Mouse (Mus musculus): ENCODE measurements around the gene Mef2a. TPM values are rescaled to one million over a fixed set of nuclear protein-coding genes. Genes with fewer than 3 reads are reported as not detected.

Gene Mef2a
- polyA plus RNA-seq, 1 experiment, result 59.4 TPM

- Histone ChIP-seq H3K4me3 (ENCODE audit: insufficient read depth, low read length) (no peak overlapping the region), H3K27ac (ENCODE audit: insufficient read depth, low read length) (no peak overlapping the region), H3K4me1 (ENCODE audit: control insufficient read depth, insufficient read depth, low read length) (no peaks in the 10 kb centered on the region)
- TF ChIP-seq CTCF (IDR thresholded peaks at IDR 0.05; ENCODE audit: borderline replicate concordance, insufficient read depth, low read length) (no peak), POLR2A (IDR thresholded peaks at IDR 0.05; ENCODE audit: low read depth, low read length) (no peak)
These were observed 137.9 kb downstream of the Mef2a start for GRCm38 (mm10) chr7:67234797-67235196.

GRCm38 (mm10) chr7:67232504-67232903 lies 140.2 kb downstream of the Mef2a start:
- TF ChIP-seq POLR2A (IDR thresholded peaks at IDR 0.05; ENCODE audit: low read depth, low read length), result no peak
- no peak for TF ChIP-seq CTCF (IDR thresholded peaks at IDR 0.05; ENCODE audit: borderline replicate concordance, insufficient read depth, low read length)
- no peaks in the 10 kb centered on the region for H3K4me1 ChIP-seq (ENCODE audit: control insufficient read depth, insufficient read depth, low read length)
- H3K4me3 ChIP-seq (ENCODE audit: insufficient read depth, low read length), result no peak overlapping the region
- no peak overlapping the region for H3K27ac ChIP-seq (ENCODE audit: insufficient read depth, low read length)

DNA sequence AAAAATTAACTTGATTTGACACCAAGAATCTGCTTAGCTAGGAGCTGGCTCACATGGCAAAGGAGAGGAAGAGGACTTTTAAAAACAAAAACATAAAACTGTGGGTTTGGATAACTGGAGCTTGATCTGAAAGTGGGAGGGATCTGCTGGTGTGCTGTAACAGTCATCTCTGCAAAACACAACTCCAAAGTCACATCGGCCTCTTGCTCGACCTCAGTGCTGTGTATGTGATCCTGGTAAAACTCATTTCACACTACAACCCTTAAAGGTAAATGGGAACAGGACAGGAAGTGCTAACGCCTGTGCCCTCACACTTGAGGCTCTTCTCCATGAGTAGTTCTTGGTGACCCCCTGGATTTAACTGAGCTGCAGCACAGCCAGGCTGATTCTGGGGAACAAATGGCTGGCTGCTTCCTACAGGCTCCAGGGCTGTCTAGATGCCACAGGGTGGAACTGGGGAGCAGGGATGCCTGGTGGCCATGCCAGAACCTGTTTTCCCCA lies 142.0 kb downstream of the Mef2a start:
- TF ChIP-seq POLR2A (IDR thresholded peaks at IDR 0.05; ENCODE audit: low read depth, low read length) (no peak), CTCF (IDR thresholded peaks at IDR 0.05; ENCODE audit: borderline replicate concordance, insufficient read depth, low read length) (no peak)
- H3K27ac ChIP-seq (ENCODE audit: insufficient read depth, low read length), result no peak overlapping the region
- no peaks in the 10 kb centered on the region for H3K4me1 ChIP-seq (ENCODE audit: control insufficient read depth, insufficient read depth, low read length)
- H3K4me3 ChIP-seq (ENCODE audit: insufficient read depth, low read length), result no peak overlapping the region

DNA sequence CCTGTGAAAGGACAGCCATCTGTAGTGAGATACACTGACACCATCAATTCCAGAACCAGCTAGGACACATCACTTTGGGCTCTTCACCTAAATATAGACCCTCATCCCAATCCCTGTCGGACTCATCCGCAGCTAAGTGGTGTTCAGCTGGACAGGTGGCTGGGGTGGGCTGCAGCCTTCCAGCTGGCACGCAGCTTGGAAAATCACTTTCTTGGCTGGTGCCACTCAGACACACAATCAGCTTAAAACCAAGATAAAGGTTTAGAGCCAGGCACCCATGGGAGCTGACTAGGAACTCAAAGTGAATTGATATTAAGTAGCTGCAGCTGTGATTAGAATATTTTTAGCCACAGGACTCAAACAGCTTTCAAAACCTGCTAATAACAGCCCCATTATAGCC lies 142.4 kb downstream of the Mef2a start:
- H3K27ac ChIP-seq (ENCODE audit: insufficient read depth, low read length), result no peak overlapping the region
- H3K4me1 ChIP-seq (ENCODE audit: control insufficient read depth, insufficient read depth, low read length), result no peaks in the 10 kb centered on the region
- no peak overlapping the region for H3K4me3 ChIP-seq (ENCODE audit: insufficient read depth, low read length)
- TF ChIP-seq POLR2A (IDR thresholded peaks at IDR 0.05; ENCODE audit: low read depth, low read length) (no peak), CTCF (IDR thresholded peaks at IDR 0.05; ENCODE audit: borderline replicate concordance, insufficient read depth, low read length) (no peak)

- H3K4me1 ChIP-seq (ENCODE audit: control insufficient read depth, insufficient read depth, low read length), result no peaks in the 10 kb centered on the region
- no peak for TF ChIP-seq POLR2A (IDR thresholded peaks at IDR 0.05; ENCODE audit: low read depth, low read length)
- no peak for TF ChIP-seq CTCF (IDR thresholded peaks at IDR 0.05; ENCODE audit: borderline replicate concordance, insufficient read depth, low read length)
- no peak overlapping the region for H3K27ac ChIP-seq (ENCODE audit: insufficient read depth, low read length)
- H3K4me3 ChIP-seq (ENCODE audit: insufficient read depth, low read length), result no peak overlapping the region
These were observed 143.0 kb downstream of the Mef2a start for GRCm38 (mm10) chr7:67229701-67230100.

DNA sequence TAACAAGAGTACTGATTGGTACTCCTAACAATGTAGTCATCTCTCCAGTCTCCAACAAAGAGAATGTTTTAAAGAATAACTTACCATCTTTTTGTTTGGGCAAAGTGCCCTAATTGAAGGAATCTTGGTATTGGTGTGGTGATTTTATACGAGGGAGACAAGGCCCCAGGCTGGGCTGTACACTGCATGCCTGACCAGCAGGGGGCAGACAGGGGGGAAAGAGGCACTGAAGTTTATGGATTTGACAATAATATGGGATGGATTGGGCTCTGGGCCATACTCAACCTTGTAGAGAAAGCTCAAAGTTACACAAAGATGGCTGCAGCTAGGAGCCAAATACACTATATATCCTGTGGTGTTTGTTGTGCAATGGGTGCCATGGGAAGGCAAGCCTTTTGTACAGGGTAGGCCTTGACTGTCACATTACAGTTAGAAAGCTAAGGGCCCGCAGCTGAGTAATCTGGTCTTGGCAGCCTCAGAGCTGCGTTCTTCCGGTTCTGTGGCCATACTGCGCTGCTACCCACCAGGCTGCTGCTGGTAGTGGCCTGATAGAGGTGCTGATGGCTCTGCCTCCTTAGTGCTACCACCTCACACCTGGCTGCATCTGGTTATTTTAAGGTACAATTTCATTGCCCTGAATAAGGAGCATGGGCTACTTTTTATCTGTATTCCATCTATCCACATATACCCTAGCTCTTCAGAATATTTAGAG lies 143.6 kb downstream of the Mef2a start:
- Histone ChIP-seq H3K4me1 (ENCODE audit: control insufficient read depth, insufficient read depth, low read length) (no peaks in the 10 kb centered on the region), H3K4me3 (ENCODE audit: insufficient read depth, low read length) (no peak overlapping the region), H3K27ac (ENCODE audit: insufficient read depth, low read length) (no peak overlapping the region)
- TF ChIP-seq POLR2A (IDR thresholded peaks at IDR 0.05; ENCODE audit: low read depth, low read length) (no peak), CTCF (IDR thresholded peaks at IDR 0.05; ENCODE audit: borderline replicate concordance, insufficient read depth, low read length) (peak; percentile 62; the same call in 1 of the 2 replicates)

DNA sequence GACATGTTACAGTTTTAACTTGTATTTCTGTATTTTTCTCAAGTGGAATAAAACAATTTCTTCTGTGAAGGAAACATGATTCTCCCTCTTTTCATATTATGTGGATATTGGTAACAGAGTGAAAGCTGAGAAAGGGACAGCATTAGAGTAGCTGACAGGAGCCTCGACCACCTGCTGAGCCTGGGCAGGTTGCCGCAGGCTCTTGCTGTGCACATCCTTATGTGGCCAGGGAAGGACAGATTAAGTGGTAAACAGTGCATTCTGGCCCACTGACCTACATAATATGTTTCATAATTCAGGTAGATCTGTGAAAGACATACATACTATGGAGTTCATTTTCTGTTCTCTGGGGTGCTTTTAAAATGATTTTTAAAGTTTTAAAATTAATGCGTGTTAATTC lies 144.3 kb downstream of the Mef2a start:
- H3K4me3 ChIP-seq (ENCODE audit: insufficient read depth, low read length), result no peak overlapping the region
- H3K4me1 ChIP-seq (ENCODE audit: control insufficient read depth, insufficient read depth, low read length), result no peaks in the 10 kb centered on the region
- no peak for TF ChIP-seq POLR2A (IDR thresholded peaks at IDR 0.05; ENCODE audit: low read depth, low read length)
- TF ChIP-seq CTCF (IDR thresholded peaks at IDR 0.05; ENCODE audit: borderline replicate concordance, insufficient read depth, low read length), result no peak
- no peak overlapping the region for H3K27ac ChIP-seq (ENCODE audit: insufficient read depth, low read length)

GRCm38 (mm10) chr7:67227538-67227937 lies 145.1 kb downstream of the Mef2a start:
- TF ChIP-seq CTCF (IDR thresholded peaks at IDR 0.05; ENCODE audit: borderline replicate concordance, insufficient read depth, low read length) (no peak), POLR2A (IDR thresholded peaks at IDR 0.05; ENCODE audit: low read depth, low read length) (no peak)
- Histone ChIP-seq H3K4me3 (ENCODE audit: insufficient read depth, low read length) (no peak overlapping the region), H3K27ac (ENCODE audit: insufficient read depth, low read length) (no peak overlapping the region), H3K4me1 (ENCODE audit: control insufficient read depth, insufficient read depth, low read length) (no peaks in the 10 kb centered on the region)

- TF ChIP-seq CTCF (IDR thresholded peaks at IDR 0.05; ENCODE audit: borderline replicate concordance, insufficient read depth, low read length), result no peak
- TF ChIP-seq POLR2A (IDR thresholded peaks at IDR 0.05; ENCODE audit: low read depth, low read length), result no peak
- Histone ChIP-seq H3K4me3 (ENCODE audit: insufficient read depth, low read length) (no peak overlapping the region), H3K4me1 (ENCODE audit: control insufficient read depth, insufficient read depth, low read length) (no peaks in the 10 kb centered on the region), H3K27ac (ENCODE audit: insufficient read depth, low read length) (no peak overlapping the region)
These were observed 146.6 kb downstream of the Mef2a start for GRCm38 (mm10) chr7:67225943-67226625.

Data from embryonic fibroblast, embryonic 13.5 days (primary cell).